Mouse (Mus musculus) forebrain, embryonic 10.5 days (tissue): ENCODE measurements around the gene Eml2. TPM values are rescaled to one million over a fixed set of nuclear protein-coding genes. Genes with fewer than 3 reads are reported as not detected.

Source experiments
- DNase-seq: peaks from one replicate; pipeline ENCODE4 v3.0.0-alpha.2; 2017; ENCODE audit warnings: low spot score; ENCODE audit errors: extremely low spot score
- H3K27ac ChIP-seq: fragments of 300-500 bp; sonication (generic); 2 replicates; pipeline ENCODE4 v1.5.1; 2016; ENCODE audit warnings: mild to moderate bottlenecking
- H3K27me3 ChIP-seq: fragments of 300-500 bp; sonication (generic); 2 replicates; pipeline ENCODE4 v1.6.1; 2016; ENCODE audit warnings: mild to moderate bottlenecking; ENCODE audit not compliant: poor library complexity, severe bottlenecking
- H3K36me3 ChIP-seq: fragments of 300-500 bp; sonication (generic); replicated peaks from 2 replicates; pipeline ENCODE4 v1.6.1; 2016; ENCODE audit warnings: mild to moderate bottlenecking, moderate library complexity
- H3K4me1 ChIP-seq: fragments of 300-500 bp; sonication (generic); 2 replicates; pipeline ENCODE4 v1.6.1; 2016
- H3K4me3 ChIP-seq: fragments of 300-500 bp; sonication (generic); 2 replicates; pipeline ENCODE4 v1.5.1; 2016; ENCODE audit warnings: mild to moderate bottlenecking, moderate library complexity
- H3K9me3 ChIP-seq: fragments of 300-500 bp; sonication (generic); 2 replicates; pipeline ENCODE4 v1.6.1; 2016; ENCODE audit warnings: mild to moderate bottlenecking, moderate library complexity
- WGBS: fragments of 180-500 bp; shearing (Covaris S2); methylation state at CpG from one replicate; pipeline ENCODE4 v1.1.7; 2016; 5-methylcytosine and 5-hydroxymethylcytosine counted together
- polyA plus RNA-seq: library from polyadenylated mRNA; unstranded; fragments of >200 nt; fragmentation: Nextera tagmentation; extraction: Ambion mirVana; gene quantifications from 2 replicates; pipeline ENCODE4 v1.2.1, GENCODE M21; 2016

The Eml2 gene
- polyA plus RNA-seq, 1 experiment from 2014 or later: 6.4 TPM

DNA sequence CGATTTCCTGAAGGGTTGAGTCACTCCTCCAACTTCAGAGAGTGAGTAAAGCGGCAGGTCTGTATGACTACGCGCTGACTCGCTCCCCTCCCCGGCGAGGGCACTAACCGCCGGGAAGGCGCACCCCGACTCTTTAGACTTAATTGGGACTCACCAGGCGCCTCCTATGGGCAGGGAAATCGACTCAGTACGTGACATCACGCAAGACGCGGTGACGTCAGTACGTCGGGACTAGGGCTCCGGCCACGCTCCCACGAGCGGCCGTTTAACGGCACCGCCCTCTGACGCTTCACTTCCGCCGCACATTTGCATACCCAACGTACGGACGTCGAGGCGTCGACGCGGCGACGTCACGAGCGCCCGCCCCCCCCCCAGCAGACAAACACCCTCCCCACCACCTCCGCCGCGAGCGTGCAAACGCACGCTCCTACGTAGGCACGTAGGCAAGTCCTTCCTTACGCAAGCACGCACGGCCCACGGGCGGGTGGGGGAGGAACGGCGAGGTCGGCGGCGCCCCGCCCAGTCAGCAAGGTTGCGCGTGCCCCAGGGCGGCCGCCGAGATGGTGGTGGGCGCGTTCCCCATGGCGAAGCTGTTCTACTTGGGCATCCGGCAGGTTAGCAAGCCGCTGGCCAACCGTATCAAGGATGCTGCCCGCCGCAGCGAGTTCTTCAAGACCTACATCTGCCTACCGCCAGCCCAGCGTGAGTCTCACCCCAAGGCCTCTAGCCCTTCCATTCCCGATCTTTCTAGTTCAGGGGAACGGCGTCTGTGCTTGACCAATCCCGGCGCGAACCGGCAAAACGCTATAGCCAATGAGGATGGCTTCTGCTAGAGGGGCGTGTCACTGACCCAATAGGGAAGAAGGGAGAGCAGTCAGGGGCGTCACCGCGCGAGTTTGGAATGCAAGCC is 51.9 kb downstream of the Eml2 start, which contains the start of gene Opa3:
Gene Opa3, plus strand, starts transcription at position 452 of the 910 bp plus-strand sequence.
- Histone ChIP-seq H3K27me3 (no peaks in the 10 kb centered on the region), H3K4me1 (peaks cover 27% of the 10 kb centered on the region), H3K4me3 (peak within 1 kb of the TSS; percentile 71), H3K27ac (peak within 1 kb of the TSS; percentile 97), H3K36me3 (peaks cover 44% of the 10 kb centered on the region), H3K9me3 (no peaks in the 10 kb centered on the region)
- under 1% methylated on average over 91 of the region's 91 CpGs for WGBS
- peak; percentile 100 for DNase-seq

- Histone ChIP-seq H3K27me3 (no peaks in the 10 kb centered on the region), H3K27ac (peak overlapping the region; percentile 97), H3K9me3 (no peaks in the 10 kb centered on the region), H3K4me3 (peak overlapping the region; percentile 71), H3K36me3 (peaks cover 50% of the 10 kb centered on the region), H3K4me1 (peaks cover 27% of the 10 kb centered on the region)
- DNase-seq: no peak
- WGBS: under 1% methylated on average over 14 of the region's 14 CpGs
Measured at GRCm38 (mm10) chr7:19228793-19229148, 52.5 kb downstream of the Eml2 start.

GRCm38 (mm10) chr7:19229404-19229803 is 53.2 kb downstream of the Eml2 start:
- 58% methylated on average over 5 of the region's 5 CpGs for WGBS

DNA sequence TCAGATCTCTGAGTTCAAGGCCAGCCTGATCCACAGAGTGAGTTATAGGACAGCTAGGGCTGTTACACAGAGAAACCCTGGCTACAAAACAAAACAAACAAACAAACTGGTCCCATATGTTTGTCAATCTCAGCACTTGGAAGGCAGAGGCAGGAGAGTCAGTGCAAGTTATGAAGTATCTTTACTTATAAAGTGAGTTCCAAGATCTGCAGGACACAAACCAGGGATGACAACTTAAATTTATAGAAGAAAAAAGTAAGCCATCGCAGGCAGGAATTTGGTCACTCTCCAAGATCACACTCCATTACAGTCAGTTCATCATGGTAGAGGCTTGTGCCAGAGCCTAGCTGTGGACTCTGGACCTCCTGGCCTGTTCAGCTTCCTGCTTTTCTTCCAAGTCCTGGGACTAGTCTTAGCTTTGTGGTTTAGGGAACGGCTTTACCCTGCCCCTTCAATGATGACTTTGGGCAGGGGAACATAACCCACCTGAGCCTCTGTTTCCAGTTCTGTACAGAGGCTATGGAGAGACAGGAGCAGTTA is 53.9 kb downstream of the Eml2 start:
- H3K27ac ChIP-seq: no peak overlapping the region
- H3K9me3 ChIP-seq: no peaks in the 10 kb centered on the region
- no peaks in the 10 kb centered on the region for H3K27me3 ChIP-seq
- DNase-seq: no peak
- H3K36me3 ChIP-seq: peaks cover 57% of the 10 kb centered on the region
- H3K4me3 ChIP-seq: peak overlapping the region; percentile 71; the same call in 1 of the 2 replicates
- peaks cover 27% of the 10 kb centered on the region for H3K4me1 ChIP-seq
- WGBS: 94% methylated on average over 2 of the region's 2 CpGs

More at GRCm38 (mm10) chr7:19229404-19229803, 53.2 kb downstream of the Eml2 start:
- Histone ChIP-seq H3K4me3 (peak overlapping the region; percentile 71), H3K27me3 (no peaks in the 10 kb centered on the region), H3K36me3 (peaks cover 56% of the 10 kb centered on the region), H3K4me1 (peaks cover 27% of the 10 kb centered on the region), H3K27ac (peak overlapping the region; percentile 97), H3K9me3 (no peaks in the 10 kb centered on the region)
- no peak for DNase-seq

GRCm38 (mm10) chr7:19230899-19231298 is 54.7 kb downstream of the Eml2 start:
- Histone ChIP-seq H3K4me3 (no peak overlapping the region), H3K4me1 (peaks cover 27% of the 10 kb centered on the region), H3K9me3 (no peaks in the 10 kb centered on the region), H3K27ac (no peak overlapping the region), H3K36me3 (peaks cover 49% of the 10 kb centered on the region), H3K27me3 (no peaks in the 10 kb centered on the region)
- DNase-seq: no peak
- WGBS: 95% methylated on average over 5 of the region's 5 CpGs

DNA sequence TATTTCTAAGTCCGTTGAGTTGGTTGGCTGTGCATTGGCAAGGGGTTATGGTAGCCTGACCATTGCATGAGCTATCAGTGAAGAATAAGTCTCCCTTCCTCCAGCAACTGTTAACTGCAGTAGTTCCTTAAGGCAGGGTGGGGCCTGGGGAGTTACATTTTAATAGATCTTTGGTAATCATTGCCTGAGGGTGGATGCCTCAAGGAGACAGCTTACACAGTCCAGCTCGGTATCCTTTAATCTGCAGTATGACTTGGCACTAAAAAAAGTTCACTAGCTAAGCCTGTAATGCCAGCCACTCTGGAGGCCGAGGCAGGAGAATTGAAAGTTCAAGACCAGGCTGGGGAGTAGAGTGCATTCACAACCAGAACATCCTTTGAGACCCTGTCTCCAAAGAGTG is 55.6 kb downstream of the Eml2 start:
- WGBS: 94% methylated on average over 3 of the region's 3 CpGs
- Histone ChIP-seq H3K36me3 (peaks cover 48% of the 10 kb centered on the region), H3K27ac (no peak overlapping the region), H3K9me3 (no peaks in the 10 kb centered on the region), H3K27me3 (no peaks in the 10 kb centered on the region), H3K4me1 (peaks cover 23% of the 10 kb centered on the region), H3K4me3 (no peak overlapping the region)
- DNase-seq: no peak

GRCm38 (mm10) chr7:19234652-19235051 is 58.4 kb downstream of the Eml2 start:
- H3K4me3 ChIP-seq: no peak overlapping the region
- H3K36me3 ChIP-seq: peaks cover 48% of the 10 kb centered on the region
- H3K9me3 ChIP-seq: no peaks in the 10 kb centered on the region
- no peaks in the 10 kb centered on the region for H3K27me3 ChIP-seq
- 89% methylated on average over 5 of the region's 5 CpGs for WGBS
- peaks cover 17% of the 10 kb centered on the region for H3K4me1 ChIP-seq
- DNase-seq: no peak
- no peak overlapping the region for H3K27ac ChIP-seq

DNA sequence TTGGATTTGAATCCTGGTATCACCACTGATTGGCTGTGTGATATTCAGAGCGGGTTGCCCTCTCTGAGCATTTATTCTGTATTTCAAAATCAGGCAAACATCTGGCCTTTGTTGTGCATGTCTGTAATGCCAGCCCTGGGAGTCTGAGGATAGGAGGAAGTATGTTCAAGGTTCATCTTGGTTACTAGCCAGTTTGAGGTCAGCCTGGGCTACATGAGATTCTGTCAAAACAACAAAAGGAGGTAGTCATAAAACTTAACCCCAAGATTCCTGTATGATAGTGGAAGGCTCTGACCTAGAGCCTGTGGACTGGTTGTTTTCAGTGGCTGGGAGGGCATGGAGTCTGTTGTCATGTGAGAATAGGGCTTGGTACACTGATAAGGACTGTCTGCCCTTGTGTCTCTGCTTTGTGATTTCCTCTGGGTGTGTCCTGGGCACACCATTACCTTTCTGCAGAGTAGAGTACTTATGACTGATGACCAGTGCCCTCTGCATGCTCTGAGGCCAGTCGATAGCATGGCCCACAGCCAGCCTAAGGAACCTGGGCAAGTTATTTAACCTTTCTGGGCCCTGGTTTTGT is 59.0 kb downstream of the Eml2 start:
- WGBS: 86% methylated on average over 2 of the region's 2 CpGs
- DNase-seq: no peak
- peaks cover 17% of the 10 kb centered on the region for H3K4me1 ChIP-seq
- no peaks in the 10 kb centered on the region for H3K27me3 ChIP-seq
- no peaks in the 10 kb centered on the region for H3K9me3 ChIP-seq
- no peak overlapping the region for H3K4me3 ChIP-seq
- H3K27ac ChIP-seq: no peak overlapping the region
- peaks cover 48% of the 10 kb centered on the region for H3K36me3 ChIP-seq

DNA sequence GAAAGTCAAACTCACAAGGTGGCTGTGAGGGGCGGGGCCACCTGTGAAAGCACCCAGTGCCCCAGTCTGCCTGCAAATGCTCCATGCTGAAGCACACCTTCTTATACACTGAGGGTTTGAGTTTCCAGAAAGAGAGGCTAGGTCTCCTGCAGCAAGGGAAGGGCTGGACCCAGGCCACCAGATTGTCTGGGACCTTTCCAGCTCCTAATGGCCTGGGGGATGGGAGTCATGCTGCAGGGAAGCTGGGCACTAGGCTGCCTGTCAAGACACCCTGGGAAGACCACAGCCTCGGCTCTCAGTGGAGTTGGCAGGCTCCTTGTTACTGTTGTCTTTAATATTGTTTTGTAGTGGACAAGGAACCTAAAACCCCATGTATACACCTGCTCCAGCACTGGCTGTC is 60.2 kb downstream of the Eml2 start:
- Histone ChIP-seq H3K27ac (no peak overlapping the region), H3K36me3 (peaks cover 47% of the 10 kb centered on the region), H3K27me3 (no peaks in the 10 kb centered on the region), H3K9me3 (no peaks in the 10 kb centered on the region), H3K4me3 (no peak overlapping the region), H3K4me1 (peaks cover 13% of the 10 kb centered on the region)
- 83% methylated on average over 2 of the region's 2 CpGs for WGBS
- DNase-seq: no peak

DNA sequence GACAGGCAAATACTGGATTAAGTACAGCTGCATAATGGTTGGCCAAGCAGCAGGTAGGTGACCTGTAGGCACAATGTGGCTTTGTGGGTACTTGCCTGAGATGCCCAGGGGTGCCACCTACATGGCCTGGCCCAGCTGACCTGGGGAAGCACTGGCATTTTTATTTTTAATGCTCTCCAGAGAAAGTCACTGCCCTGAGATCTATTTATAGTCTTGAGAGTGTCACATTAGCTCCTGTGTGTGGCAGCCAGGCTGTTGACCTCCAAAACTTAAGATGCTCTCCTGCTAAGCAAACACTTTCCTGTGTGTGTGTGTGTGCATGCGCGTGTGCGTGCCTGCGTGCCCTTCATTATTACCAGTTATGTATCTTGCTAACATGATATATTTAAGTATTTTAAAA is 62.1 kb downstream of the Eml2 start:
- no peak for DNase-seq
- H3K36me3 ChIP-seq: peaks cover 28% of the 10 kb centered on the region
- H3K27ac ChIP-seq: no peak overlapping the region
- H3K4me1 ChIP-seq: peaks cover 13% of the 10 kb centered on the region
- no peaks in the 10 kb centered on the region for H3K27me3 ChIP-seq
- WGBS: 97% methylated on average over 4 of the region's 4 CpGs
- no peaks in the 10 kb centered on the region for H3K9me3 ChIP-seq
- H3K4me3 ChIP-seq: no peak overlapping the region

DNA sequence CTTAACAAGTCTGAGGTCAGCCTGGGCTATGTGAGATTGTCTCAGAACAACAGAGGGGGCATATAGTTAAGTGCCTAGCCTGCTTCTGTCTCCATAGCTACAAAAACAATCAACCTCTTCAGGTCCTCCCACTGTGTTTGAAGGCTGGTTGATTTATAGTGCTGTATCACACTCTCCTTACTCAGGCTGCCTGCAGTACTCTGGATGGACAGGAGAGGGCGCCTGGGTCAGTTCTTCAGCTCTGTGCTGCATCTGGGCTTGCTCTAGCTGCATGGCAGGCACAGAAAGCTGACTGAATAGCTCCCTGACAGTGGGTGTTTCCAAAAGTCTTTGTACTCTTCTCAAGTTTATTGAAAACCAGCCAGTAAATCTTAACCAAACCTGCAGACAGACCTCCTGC is 63.2 kb downstream of the Eml2 start:
- H3K9me3 ChIP-seq: no peaks in the 10 kb centered on the region
- 0% methylated on average over 1 of the region's 1 CpGs for WGBS
- DNase-seq: peak; percentile 89
- no peak overlapping the region for H3K4me3 ChIP-seq
- no peaks in the 10 kb centered on the region for H3K27me3 ChIP-seq
- peaks cover 19% of the 10 kb centered on the region for H3K36me3 ChIP-seq
- peaks cover 13% of the 10 kb centered on the region for H3K4me1 ChIP-seq
- 0 out of 2 replicates have a peak overlapping the region, but pooled peaks have one; percentile 20 for H3K27ac ChIP-seq

- H3K36me3 ChIP-seq: peaks cover 20% of the 10 kb centered on the region
- no peak for DNase-seq
- H3K4me3 ChIP-seq: no peak overlapping the region
- H3K27me3 ChIP-seq: no peaks in the 10 kb centered on the region
- H3K9me3 ChIP-seq: no peaks in the 10 kb centered on the region
- H3K27ac ChIP-seq: 0 out of 2 replicates have a peak overlapping the region, but pooled peaks have one; percentile 20
- H3K4me1 ChIP-seq: peaks cover 13% of the 10 kb centered on the region
- WGBS: 73% methylated on average over 4 of the region's 4 CpGs
Measured at GRCm38 (mm10) chr7:19239986-19240385, 63.8 kb downstream of the Eml2 start.
